Mouse (Mus musculus) embryo, embryonic 9.5 days (tissue): ENCODE measurements around the gene Gcm2.

Source experiments
- DNase-seq: peaks from one replicate; pipeline ENCODE4 v3.0.0-alpha.2; 2017; ENCODE audit errors: extremely low spot score

Gene Gcm2

DNA sequence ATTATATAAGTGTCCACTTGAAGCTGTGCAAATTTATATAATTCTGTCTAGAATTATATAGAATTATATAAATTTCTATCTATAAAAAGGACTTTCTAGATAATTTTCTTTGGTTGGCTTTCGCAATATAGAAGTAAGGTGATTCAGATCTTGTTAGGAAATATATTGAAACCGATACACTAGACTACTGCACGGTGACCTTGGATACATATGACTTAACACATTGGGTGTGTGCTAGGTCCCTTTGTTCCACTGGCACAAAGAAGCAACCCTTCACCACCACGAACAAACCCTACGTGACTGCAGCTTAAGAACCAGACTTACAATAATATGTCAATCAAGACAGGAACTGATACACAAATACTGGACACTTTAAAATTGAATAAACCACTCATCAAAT lies 31.0 kb downstream of the Gcm2 start:
- no peak for DNase-seq

GRCm38 (mm10) chr13:41079421-41079780 lies 31.4 kb downstream of the Gcm2 start, which contains the start of gene Mak:
Mak (minus strand) TSS chr13:41079706.
- peak; percentile 80 for DNase-seq

DNA sequence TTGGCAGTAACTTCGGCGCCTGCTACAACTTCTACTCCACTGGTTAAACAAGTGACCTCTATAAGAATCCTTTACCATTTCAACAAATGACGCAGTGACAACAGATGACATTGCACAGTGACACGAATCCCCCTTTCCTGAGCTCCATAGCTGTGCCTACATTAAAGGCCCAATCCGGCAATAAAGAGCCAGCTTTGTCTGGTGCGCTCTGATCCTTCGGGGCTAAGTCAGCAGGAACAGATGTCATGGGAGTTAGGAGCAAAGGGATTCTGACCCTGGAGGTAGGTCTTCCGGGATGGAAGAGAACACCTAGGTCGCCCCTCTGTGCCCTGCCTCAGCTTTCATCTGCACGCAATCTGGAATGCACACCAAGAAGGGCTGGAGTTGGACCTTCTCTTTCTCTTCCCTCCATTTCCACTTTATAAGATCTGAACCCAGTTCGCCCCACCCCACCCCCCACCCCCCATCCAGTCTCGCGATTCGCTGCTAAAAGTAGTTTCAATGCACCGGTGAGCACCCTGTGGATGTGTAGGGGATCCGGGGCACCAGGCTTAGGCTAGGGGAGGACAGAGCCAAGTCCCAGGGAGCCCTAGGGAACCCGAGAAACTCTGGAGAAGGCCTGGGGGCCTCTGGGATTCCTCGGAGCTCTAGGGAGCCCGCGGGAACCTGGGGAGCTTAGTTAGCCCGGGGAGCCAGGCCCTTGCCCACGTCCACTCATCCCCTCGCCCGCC lies 32.0 kb downstream of the Gcm2 start:
- no peak for DNase-seq

- no peak for DNase-seq
Observed at GRCm38 (mm10) chr13:41077921-41078320, 32.9 kb downstream of the Gcm2 start.

GRCm38 (mm10) chr13:41073819-41074218 lies 37.0 kb downstream of the Gcm2 start:
- no peak for DNase-seq

DNA sequence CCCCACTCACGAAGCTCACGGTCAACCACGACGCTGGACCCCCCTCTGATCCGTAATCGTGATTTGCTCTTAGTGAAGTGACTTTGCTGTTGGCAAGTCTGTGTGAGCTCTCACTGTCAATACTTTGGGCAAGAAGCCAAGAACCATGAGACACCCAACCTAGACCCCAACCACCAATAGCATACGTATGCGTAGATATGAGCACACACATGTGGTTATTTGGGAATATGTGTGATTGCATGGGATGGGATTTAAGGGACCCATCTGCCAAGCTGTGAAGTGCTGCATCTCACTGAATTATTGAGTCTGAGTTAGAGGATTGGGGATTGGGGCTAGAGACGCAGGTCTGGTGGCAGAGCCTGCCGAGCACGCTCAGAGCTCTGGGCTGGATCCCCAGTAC lies 39.2 kb downstream of the Gcm2 start:
- DNase-seq, result no peak

DNA sequence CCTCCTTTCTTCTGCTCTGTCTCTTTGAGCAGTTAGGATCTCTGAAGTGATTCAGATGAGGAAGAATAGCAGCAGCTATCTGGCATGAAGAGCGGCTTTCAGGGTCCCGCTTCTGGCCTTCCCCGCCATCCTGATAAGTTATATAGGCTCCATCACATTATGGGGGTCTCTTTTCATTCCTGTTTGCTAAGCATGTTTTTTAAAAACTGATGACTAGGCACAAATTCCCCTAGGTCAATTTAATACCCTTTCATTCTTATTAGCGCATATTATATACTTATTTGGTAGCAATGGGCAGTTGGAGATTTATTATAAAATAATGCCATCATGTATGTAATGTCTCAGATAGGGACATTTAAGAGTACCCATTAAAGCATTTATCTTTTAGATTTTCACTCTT lies 43.2 kb downstream of the Gcm2 start:
- no peak for DNase-seq

- DNase-seq, result no peak
Observed at GRCm38 (mm10) chr13:41051965-41052364, 58.9 kb downstream of the Gcm2 start.
